Mouse (Mus musculus): ENCODE measurements at regions not wholly inside any gene's neighbourhood (a gene's known extent, or its start where the extent isn't known, plus 50 kb on each side); places are given as distances from the start of the nearest gene placed in this dataset.
"Not testable (repeated sequence)": the region's sequence is repeated elsewhere in the genome, so short reads cannot be mapped to it uniquely, and the experiment has no call there.

DNA sequence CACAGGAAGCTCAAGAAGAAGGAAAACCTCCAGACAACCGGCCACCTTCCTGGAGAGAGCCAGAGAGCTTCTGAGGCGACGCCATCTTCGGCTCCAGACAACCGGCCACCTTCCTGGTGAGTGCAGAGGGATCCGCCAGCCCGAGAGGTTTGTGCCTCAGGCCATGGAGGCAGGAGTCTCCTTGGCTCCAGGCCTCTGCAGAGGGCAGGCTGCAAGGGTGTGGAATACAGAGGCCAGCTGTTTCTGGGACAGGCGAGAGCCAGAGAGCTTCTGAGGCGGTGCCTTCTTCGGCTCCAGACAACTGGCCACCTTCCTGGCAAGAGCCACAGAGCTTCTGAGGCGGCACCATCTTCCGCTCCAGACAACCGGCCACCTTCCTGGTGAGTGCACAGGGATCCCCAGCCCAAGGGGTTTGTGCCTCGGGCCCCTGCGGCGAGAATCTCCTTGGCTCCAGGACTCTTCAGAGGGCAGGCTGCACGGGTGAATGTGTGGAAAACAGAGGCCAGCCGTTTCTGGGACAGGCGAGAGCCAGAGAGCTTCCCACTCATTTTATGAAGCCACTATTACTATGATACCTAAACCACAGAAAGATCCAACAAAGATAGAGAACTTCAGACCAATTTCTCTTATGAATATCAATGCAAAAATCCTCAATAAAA is 441.4 kb downstream of the Arl6ip6 start:
- DNase-seq, result not testable (repeated sequence)

DNA sequence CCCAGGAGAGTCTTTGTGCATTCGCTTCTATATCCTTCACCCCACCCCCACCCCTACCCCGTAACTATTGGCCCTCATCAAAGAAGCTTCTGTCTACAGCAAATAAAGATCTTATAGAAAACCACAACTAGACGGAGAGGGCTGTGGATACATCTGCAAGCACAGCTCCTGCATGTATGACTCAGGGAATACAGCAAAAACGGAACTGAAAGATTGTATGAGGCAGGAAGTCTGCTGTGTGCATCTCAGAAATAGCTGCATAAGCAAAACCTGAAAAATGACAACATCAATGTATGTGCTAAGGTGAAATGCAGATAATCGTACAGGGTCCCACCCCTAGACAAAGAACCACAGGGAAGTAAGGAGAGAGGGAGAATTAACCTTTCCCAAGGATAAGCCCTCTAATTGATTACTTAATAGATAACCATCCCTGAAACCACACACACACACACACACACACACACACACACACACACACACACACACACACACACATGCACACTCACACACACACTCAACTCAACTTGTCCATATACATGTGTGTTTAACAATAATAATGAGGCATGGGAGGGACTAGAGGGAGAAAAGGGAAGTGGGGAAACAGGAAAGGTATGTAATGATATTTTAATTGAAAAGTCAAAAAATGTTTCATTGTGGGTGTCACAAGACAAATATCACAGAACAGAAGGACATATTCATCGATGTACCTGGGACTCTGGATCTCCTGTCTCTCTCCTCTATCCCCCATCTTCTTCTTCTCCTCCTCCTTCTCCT is 416.6 kb downstream of the Rprm start:
- DNase-seq, result no peak

DNA sequence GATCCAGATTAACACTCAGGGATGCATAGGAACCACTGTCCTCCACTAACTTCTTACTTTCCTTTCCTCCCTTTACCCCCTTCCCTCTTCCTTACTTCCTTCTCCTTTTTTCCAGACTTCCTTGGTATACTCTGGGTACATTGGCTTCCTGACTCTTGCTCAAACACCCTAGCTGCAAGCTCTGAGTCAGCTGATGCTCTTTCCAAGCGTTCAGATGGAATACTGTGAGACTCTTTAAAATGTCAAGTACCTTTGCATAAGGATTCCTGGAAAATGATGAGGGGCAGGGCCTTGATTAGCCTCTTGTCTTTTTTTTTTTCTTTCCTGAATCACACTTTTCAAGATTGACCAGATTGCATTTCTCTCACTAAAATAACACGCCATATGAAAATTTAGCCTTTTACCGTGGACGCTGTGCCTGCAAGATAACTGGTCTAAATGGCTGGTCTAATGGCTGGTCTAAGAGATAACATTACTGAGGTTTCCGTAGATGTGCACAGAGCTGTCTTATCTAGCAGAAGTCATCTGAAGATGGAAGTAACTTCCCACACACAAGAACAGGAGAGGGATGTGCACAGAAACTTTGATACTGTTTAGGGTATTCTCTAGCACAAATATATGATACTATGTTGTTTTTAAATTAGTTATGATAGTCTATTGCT is 404.9 kb downstream of the Rprm start:
- no peak for DNase-seq

DNA sequence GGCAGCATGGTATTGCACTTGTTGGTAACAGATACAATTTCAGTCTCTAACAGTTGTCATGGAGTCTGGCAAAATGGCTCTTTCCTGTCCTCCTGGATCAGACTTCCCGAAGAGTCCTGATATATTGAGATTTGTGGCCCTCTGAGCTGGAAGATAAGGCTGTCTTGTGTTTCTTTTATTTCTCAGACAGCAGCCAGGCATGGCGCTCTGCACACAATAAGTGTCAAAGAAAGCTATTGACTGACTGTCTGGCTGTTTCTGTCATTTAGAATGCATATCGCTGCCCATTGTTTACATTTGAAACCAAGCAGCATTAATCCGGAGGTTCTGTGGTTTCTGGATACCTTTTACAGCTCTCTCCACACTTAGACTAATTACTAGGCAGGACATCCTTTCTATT is 402.8 kb downstream of the Rprm start:
- DNase-seq, result no peak

DNA sequence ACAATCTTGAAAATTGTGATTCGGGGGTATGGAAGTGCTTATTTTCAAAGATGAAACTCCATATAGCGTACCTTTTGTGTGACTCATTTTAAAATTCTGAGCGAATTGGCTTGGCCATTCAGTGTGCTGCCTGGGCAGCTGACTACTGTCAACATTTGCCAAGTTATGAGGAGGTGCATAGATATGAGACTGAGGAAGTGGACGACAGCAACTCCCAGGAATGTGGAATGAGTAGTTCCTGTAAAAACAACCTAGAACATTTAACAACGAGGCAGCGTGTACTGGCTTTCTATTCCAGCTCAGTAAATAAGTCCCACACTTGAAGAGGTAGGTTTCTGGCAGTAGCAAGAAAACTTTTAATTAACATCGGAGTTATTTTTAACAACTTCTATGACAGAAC is 398.1 kb downstream of the Rprm start:
- DNase-seq, result no peak

DNA sequence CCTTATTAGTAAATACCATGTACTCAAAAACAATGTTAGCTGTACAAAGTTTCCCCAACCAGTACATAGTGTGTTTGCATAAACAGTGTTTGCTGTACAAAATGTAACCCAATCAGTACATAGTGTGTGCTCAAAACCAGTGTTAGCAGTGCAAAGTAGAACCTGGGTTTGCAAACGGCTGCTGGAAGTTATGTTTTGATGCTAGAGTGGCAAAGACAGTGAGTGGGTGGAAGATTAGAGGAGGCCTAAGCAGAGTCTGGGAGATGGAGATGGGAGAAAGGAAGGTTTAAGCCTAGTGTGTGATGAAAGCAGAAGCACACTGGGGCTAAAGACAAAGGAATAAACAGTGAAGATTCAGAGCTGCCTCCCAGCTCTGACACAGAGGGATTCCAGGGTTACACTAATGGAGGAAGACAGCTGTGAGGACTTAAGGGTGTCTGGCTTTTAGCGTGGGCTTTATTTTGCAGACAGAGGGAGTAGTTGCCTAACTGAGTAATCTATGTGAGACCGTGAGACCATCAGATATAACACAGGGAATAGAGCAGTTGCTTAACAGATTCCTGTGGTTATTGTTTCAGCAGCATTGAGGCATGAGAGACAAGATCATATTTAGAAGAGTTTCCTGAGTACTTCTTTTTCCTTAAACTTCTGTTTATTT is 396.0 kb downstream of the Rprm start:
- no peak for DNase-seq

DNA sequence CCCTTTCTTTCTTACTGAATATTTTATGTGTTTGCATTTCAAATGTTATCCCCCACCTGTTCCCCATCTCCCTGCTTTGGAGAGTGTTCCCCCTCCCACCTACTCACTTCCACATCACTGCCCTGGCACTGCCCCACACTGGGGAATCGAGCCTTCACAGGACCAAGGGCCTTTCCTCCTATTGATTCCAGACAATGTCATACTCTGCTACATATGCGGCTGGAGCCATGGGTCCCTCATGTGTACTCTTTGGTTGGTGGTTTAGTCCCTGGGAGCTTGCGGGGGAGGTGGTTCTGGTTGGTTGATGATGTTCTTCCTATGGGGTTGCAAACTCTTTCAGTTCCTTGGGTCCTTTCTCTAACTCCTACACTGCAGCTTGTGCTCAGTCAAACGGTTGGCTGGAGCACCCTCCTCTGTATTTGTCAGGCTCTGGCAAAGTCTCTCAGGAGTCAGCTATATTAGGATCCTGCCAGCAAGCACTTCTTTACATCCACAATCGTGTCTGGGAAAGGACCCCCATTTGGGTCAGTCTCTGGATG is 393.7 kb downstream of the Rprm start:
- no peak for DNase-seq

DNA sequence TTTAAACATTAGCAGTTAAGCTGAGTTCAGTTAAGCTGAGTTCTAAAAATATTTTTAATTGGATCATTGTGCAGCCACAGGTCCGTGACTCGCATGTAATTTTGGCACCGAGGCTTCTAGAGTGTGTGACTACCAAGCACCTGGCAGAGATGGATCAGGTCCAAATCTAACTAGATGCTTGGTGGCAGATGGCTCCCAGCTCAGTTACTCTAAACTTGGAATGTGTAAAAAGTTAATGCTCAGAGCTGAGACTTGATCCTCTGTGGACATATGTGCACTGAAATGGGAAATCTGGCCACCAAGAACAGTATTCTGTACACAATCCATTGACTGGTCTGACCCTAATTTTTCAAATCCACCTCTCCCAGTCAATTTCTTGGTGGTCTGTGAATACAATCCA is 374.1 kb downstream of the Rprm start:
- no peak for DNase-seq

DNA sequence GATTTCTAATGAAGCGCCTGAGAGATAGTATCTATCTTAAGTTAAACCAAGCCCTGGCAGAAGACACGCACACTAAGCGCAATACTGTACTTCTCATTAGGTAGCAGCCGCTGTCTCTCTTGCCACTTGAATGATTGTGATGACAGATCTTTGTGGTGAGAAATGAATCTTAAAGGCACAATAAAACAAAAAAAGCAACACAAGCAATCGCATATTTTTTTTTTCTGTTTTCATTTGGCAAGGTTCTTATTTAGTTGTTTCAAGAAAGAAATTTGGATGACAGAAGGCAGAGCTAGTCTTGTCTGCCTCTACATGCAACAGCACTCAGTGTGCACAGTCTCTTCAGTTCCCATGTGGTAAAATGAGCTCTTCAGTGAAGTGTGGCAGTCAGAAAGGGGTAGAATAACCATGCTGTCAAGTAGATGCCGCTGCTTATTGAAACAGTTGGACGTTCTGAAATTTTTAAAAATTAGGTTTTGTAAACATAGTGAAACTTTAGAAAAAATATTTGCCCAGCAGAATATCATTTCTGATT is 372.2 kb downstream of the Rprm start:
- DNase-seq, result no peak

DNA sequence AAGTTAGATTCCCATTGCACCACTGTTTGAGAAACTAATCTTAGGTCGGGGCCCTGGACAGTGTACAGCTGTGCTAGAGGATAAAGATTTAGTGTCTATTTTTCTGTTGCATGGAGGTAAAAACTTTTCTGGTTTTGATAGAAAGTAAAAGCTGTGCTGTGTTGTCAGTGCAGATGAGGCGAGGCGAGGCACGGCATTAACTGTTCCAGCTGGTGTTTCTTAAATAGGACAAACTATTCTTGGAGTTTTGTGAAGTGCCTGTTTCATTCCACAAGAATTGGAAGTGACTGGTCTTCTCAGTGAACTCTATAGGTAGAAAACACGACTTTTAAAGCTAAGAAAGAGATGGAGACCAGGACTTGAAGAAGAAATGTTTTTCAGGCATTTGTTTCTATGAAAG is 370.3 kb downstream of the Rprm start:
- no peak for DNase-seq

DNA sequence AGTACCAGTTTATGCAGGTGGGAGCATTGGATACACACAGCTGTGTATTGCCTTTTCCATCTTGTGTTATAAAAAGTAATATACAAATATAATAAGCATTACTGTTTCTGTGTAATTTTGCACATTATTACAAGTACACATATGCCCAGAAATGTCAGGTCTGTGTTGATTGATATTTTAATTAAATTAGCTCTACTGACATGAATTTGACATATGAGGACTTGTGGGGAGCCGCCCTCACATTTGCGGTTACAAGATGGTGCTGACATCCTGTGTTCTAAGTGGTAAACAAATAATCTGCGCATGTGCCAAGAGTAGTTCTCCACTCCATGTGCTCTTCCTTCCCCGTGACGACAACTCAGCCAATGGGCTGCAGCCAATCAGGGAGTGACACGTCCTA is 362.1 kb downstream of the Rprm start:
- DNase-seq, result no peak

DNA sequence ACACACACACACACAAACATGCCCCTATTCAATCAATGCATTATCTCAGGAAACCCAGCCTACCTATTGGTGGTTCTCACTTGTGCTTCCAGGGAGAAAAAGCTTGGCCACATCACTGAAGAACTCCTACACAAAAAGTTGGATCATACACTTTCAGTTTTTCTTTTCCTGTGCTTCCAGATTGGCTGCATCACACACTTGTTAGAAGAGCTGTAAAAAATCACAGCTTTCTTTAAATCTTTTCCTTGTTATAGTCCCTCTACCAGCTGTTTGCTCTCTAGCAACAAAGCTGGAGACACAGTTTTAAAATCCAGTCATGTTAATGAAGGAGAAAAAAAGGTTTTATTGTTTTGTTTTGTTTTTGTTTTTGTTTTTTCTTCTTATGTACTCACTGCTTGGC is 356.7 kb downstream of the Rprm start:
- no peak for DNase-seq

DNA sequence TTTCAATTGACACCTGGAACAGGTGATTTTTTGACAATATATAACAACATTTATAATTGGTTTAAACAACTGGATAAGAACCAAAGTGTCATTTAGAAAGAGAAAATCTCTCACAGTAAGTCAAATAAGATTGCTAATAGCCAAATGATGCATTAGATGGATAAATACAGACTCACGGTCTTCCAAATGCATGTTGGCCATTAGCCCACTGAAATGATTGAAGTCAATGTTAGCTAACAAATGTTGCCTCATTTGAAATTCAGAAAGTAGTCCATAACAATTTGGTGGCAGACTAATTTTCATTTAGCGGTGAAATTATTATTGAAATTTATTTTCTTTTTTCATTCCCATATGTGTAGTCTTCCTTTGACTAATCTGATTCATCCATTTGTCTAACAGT is 354.9 kb downstream of the Rprm start:
- DNase-seq, result no peak

DNA sequence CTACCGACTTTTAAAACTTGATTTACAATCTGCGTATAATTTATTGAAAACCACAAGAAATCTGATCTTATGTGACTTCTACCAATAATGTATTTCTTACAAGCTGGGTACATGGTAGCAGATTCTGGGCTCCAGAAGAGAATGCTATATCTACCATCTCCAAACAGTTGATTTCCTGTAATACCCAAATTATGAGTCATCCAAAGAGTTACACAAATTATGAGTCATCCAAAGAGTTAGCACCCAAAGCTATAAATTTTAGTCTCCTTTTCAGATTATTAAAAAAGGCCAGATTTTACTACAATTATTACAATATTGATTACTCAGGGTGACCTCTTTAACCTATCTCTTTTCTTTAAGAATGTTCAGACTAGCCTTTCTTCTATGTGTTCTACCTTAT is 321.9 kb downstream of the Rprm start:
- no peak for DNase-seq

DNA sequence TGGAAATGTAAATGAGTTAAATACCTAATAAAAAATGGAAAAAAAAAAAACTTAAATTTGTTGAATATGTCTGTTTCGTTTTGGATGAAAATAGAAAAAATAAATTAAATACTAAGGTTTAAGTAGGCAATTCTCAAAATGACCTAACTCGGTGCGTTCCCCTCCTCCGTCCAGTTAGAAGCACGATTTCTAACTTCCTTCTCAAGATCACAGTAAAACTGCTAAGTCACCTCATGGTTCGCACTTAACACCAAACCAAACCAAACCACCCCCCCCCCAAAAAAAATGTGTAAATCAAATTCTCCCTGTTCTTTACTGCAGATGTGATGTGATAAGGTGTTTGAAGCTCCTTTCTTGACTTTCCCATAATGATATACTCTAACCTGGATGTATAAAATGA is 303.3 kb downstream of the Rprm start:
- not testable (repeated sequence) for DNase-seq

DNA sequence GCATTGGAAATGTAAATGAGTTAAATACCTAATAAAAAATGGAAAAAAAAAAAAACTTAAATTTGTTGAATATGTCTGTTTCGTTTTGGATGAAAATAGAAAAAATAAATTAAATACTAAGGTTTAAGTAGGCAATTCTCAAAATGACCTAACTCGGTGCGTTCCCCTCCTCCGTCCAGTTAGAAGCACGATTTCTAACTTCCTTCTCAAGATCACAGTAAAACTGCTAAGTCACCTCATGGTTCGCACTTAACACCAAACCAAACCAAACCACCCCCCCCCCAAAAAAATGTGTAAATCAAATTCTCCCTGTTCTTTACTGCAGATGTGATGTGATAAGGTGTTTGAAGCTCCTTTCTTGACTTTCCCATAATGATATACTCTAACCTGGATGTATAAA is 296.8 kb downstream of the Rprm start:
- not testable (repeated sequence) for DNase-seq

DNA sequence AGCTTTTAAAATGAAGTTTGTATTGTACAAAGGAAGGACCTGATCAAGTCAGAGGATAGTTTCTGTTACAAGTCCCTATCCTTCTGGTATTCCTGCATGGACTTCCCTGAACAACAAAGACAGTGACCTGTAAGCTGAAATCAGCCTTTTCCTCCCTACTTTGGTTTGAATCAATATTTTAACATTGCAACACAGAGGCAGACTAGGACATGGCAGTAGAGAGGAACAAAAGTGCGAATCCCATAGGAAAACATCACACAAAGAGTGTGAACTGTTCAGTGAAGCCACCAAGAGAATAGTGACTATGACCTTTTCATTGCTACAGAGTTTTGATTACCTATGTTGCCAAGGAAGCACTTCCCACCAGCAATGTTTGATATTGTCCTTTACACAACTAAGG is 288.7 kb downstream of the Rprm start:
- DNase-seq, result no peak

DNA sequence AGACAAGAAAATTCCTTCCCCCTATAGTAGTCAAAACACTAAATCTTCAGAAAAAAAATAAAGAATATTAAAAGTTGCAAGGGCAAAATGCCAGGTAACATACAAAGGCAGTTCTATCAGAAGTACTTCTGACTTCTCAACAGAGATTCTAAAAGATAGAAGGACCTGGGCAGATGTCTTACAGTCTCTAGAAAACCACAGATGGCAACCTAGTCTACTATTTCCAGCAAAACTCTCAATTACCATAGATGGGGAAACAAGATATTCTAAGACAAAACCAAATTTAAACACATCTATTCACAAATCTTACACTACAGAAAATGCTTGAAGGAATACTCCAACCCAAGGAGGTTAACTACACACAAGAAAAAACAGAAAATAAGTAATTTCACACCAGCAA is 281.7 kb downstream of the Rprm start:
- DNase-seq, result no peak

DNA sequence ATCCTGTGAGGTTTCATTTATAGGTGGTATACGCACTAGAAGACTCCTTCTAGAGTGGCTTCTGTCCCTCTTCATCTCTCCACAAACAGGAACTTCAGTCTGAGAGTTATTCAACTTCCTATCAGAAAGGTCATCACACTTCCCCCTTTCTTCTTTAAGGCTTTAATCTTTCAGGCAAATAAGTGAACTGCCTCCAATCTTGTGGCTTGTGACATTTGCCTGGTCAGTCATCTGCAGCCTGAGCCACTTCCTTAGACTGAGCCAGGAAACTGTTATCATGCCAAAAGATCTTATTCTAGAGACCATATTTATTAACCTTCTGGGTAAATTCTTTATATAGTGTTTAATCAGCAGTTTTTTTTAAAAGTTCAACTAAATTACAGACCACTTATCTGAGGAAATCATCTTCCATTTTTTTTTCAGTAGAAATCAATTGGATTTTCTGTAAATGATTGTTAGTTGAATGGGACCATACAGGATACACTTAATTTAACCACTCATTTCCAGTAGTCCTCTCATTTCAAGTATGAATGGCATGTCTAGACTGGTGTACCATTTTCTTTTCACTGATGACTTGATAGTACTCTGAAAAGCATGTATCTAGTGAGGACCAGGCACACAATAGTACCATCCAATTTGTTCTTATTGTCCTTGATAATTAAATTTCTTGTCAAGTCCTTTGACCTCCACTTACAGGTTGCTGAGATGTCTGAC is 234.4 kb downstream of the Rprm start:
- DNase-seq, result no peak
